Mouse (Mus musculus): ENCODE data around the gene Fndc8.

- TF ChIP-seq ZC3H11A (IDR thresholded peaks at IDR 0.05; ENCODE audit: borderline replicate concordance, low read depth, low read length) (no peak), MAFK (IDR thresholded peaks at IDR 0.05; ENCODE audit: insufficient read depth, low read depth, low read length) (no peak), ZNF384 (IDR thresholded peaks at IDR 0.05; ENCODE audit: low read depth, low read length) (peak; percentile 90)
Measured at GRCm38 (mm10) chr11:82857307-82857848, 34.5 kb upstream of the Fndc8 start.

Data from ES-E14 (cell line).